Mouse (Mus musculus): ENCODE measurements around the gene Rnaset2a.
"Not testable (repeated sequence)": the region's sequence is repeated elsewhere in the genome, so short reads cannot be mapped to it uniquely, and the experiment has no call there.

GRCm38 (mm10) chr17:8112199-8112598, 35.7 kb downstream of the Rnaset2a start:
- TF ChIP-seq CTCF (conservative IDR thresholded peaks at IDR 0.05; ENCODE audit: low read length); POU5F1 (IDR thresholded peaks at IDR 0.05; ENCODE audit: borderline replicate concordance, low read length): not testable (repeated sequence)

Data from E14TG2a.4 (cell line).